Mouse (Mus musculus) adrenal gland, postnatal 36 days (tissue): ENCODE results near the gene Olfr1090. TPM values are rescaled to one million over a fixed set of nuclear protein-coding genes. Genes with fewer than 3 reads are reported as not detected.

Source experiments
- DNase-seq, 2 experiments: peaks; one replicate each; pipeline ENCODE4 v3.0.0; 2021; ENCODE audit warnings: mixed read lengths in 1 of 2
- long read RNA-seq, 2 experiments: library from polyadenylated mRNA; stranded (forward); transcript quantifications; one replicate each; pipeline ENCODE4 v2.0.0; 2021; ENCODE audit warnings: borderline sequencing depth in 2 of 2
- total RNA-seq, 2 experiments: library from RNA; stranded (reverse); gene quantifications; 2 replicates each; pipeline ENCODE4 v1.2.3; 2021

The Olfr1090 gene
- total RNA-seq = not detected
- long read RNA-seq, experiment 1 = 0 reads
- long read RNA-seq, experiment 2 = 0 reads

- no peak for DNase-seq
These were observed at the start of gene Olfr1090 for GRCm38 (mm10) chr2:86758893-86759292. TSS of gene Olfr1090 (minus strand) at chr2:86758993.

DNA sequence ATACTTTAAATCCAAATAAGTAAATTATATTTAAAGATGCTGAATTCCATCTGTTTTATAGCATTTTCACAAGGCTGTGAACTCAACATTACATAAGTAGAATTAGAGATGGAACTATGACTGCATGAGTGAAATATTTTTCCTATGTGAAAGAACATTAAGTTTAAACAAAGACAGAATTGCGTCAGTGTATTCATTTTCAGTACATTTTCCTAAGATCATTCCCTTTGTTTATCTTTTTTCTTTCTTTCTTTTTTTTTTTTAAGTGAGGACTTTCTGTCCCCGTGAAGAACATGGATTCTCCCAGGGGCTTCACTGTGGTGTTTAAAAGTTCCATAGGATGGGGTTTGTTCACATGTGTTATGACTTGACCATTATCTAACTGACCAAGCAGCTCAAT, 23.4 kb upstream of the Olfr1090 start, which contains the start of gene Olfr1093:
TSS of gene Olfr1093 (plus strand) at position 301 of the 400 bp plus-strand sequence.
- no peak for DNase-seq

DNA sequence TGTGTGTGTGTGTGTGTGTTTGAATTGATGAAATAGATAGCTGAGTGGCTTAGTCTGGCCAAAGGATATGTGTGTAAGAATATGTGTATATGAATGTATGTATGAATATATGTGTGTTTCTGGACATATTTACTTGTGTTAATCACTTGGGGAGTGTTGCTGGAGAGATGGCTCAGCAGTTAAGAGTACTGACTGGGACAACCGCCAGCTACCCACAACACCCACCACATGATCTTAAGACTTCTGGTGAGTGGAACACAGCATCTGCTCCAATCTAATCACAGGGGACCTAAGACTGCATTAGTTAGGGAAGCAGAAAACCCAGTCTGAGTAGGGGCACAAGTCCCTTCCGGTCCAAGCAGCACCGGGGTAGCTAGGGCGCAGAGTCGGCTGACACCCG, 2.3 kb upstream of the Olfr1090 start:
- no peak for DNase-seq

DNA sequence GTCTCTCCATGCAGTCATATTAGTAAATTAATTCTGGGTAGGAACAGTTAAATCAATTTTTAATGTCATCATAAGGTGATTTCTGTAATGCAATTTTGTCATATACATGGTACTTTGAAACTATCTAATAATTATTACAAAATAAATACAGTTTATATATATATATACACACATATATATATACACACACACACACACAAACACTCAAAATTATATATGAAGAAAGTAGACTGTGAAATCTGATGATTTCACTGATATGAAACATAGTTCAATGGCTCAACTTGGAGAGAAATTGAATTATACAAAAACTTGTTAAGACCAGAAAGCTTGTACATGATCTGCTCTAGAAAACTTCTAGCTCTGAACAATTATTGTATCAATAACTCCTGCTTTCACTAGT, 25.2 kb downstream of the Olfr1090 start, which contains the start of gene Olfr1089:
TSS of gene Olfr1089 (minus strand) at position 101 of the 400 bp plus-strand sequence.
- DNase-seq = no peak

Other genes starting within 250 kb of the Olfr1090 start
- not detected for gene Olfr1079, start 216.5 kb downstream of the Olfr1090 start, total RNA-seq
- gene Olfr1080, start 200.8 kb downstream of the Olfr1090 start, total RNA-seq = not detected
- gene Olfr1082, start 160.0 kb downstream of the Olfr1090 start, total RNA-seq = not detected
- gene Olfr1084, start 119.3 kb downstream of the Olfr1090 start, total RNA-seq = not detected
- gene Olfr1085, start 97.0 kb downstream of the Olfr1090 start, total RNA-seq = not detected
- not detected for gene Olfr1086, start 78.9 kb downstream of the Olfr1090 start, total RNA-seq
- not detected for gene Olfr1087, start 60.6 kb downstream of the Olfr1090 start, total RNA-seq
- not detected for gene Olfr1089, start 25.3 kb downstream of the Olfr1090 start, total RNA-seq
- gene Olfr1093, start 23.5 kb upstream of the Olfr1090 start, total RNA-seq = not detected
- not detected for gene Olfr141, start 51.0 kb upstream of the Olfr1090 start, total RNA-seq
- not detected for gene Olfr1094, start 65.7 kb upstream of the Olfr1090 start, total RNA-seq
- gene Olfr1095, start 92.7 kb upstream of the Olfr1090 start, total RNA-seq = not detected
- not detected for gene Gm13723, start 115.8 kb upstream of the Olfr1090 start, total RNA-seq
- not detected for gene Olfr1097, start 133.2 kb upstream of the Olfr1090 start, total RNA-seq
- gene Olfr1098, start 165.6 kb upstream of the Olfr1090 start, total RNA-seq = not detected
- gene Olfr1099, start 201.7 kb upstream of the Olfr1090 start, total RNA-seq = not detected
- not detected for gene Olfr1100, start 221.0 kb upstream of the Olfr1090 start, total RNA-seq
- not detected for gene Olfr1101, start 232.2 kb upstream of the Olfr1090 start, total RNA-seq
- gene Olfr1102, start 239.4 kb upstream of the Olfr1090 start, total RNA-seq = not detected